Mouse (Mus musculus): ENCODE measurements around the gene Trim47.

GRCm38 (mm10) chr11:116132366-116133333 lies 5.6 kb upstream of the Trim47 start:
- TF ChIP-seq CTCF (IDR thresholded peaks at IDR 0.05; ENCODE audit: low read depth): peak; percentile 23
- no peak for TF ChIP-seq EP300 (IDR thresholded peaks at IDR 0.05; ENCODE audit: low read depth)

Data from heart, postnatal 0 days (tissue).